Mouse (Mus musculus) forebrain, postnatal 0 days (tissue): Measurements from ENCODE around the gene Actr6. TPM values are rescaled to one million over a fixed set of nuclear protein-coding genes. Genes with fewer than 3 reads are reported as not detected.
"Not testable (repeated sequence)": the region's sequence is repeated elsewhere in the genome, so short reads cannot be mapped to it uniquely, and the experiment has no call there.

Experiments
- ATAC-seq: fragments of 200-750 bp; cut with Nextera tagmentation; 2 replicates; pipeline ENCODE4 v1.8.0; 2017; ENCODE audit warnings: mild to moderate bottlenecking, moderate library complexity
- DNase-seq: peaks from one replicate; pipeline ENCODE4 v3.0.0-alpha.2; 2015
- H3K27ac ChIP-seq: fragments of 300-500 bp; sonication (generic); 2 replicates; pipeline ENCODE4 v1.5.1; 2014; ENCODE audit warnings: low read depth, mild to moderate bottlenecking, antibody characterized with exemption, low read length, moderate library complexity, mixed read lengths
- H3K27me3 ChIP-seq: fragments of 300-500 bp; sonication (generic); 2 replicates; pipeline ENCODE4 v1.6.1; 2014; ENCODE audit warnings: mild to moderate bottlenecking, low read length, mixed read lengths; ENCODE audit not compliant: insufficient read depth
- H3K36me3 ChIP-seq: fragments of 300-500 bp; sonication (generic); 2 replicates; pipeline ENCODE4 v1.6.1; 2014; ENCODE audit warnings: mild to moderate bottlenecking, moderate library complexity; ENCODE audit not compliant: insufficient read depth
- H3K4me1 ChIP-seq: fragments of 300-500 bp; sonication (generic); 2 replicates; pipeline ENCODE4 v1.6.1; 2014; ENCODE audit warnings: antibody characterized with exemption; ENCODE audit not compliant: insufficient read depth
- H3K4me2 ChIP-seq: fragments of 300-500 bp; sonication (generic); 2 replicates; pipeline ENCODE4 v1.6.1; 2014; ENCODE audit warnings: low read depth, mild to moderate bottlenecking, moderate library complexity
- H3K4me3 ChIP-seq: fragments of 300-500 bp; sonication (generic); 2 replicates; pipeline ENCODE4 v1.5.1; 2014; ENCODE audit warnings: low read depth, low read length, mixed read lengths
- H3K9ac ChIP-seq: fragments of 300-500 bp; sonication (generic); 2 replicates; pipeline ENCODE4 v1.6.1; 2014; ENCODE audit warnings: mild to moderate bottlenecking
- H3K9me3 ChIP-seq: fragments of 300-500 bp; sonication (generic); 2 replicates; pipeline ENCODE4 v1.6.1; 2016; ENCODE audit warnings: low read length
- CTCF ChIP-seq: sonication (generic); IDR thresholded peaks from 2 replicates; pipeline ENCODE4 v1.5.1; 2016; ENCODE audit warnings: antibody characterized with exemption, control low read depth, low read depth
- WGBS: fragments of 180-500 bp; shearing (Covaris S2); extraction: QIAGEN DNeasy Blood & Tissue Kit; methylation state at CpG from one replicate; pipeline ENCODE4 v1.1.7; 2014; 5-methylcytosine and 5-hydroxymethylcytosine counted together
- polyA plus RNA-seq: library from polyadenylated mRNA; unstranded; fragments of >200 nt; fragmentation: Nextera tagmentation; extraction: Ambion mirVana; gene quantifications from 2 replicates; pipeline ENCODE4 v1.2.1, GENCODE M21; 2015
- total RNA-seq: library from RNA; depleted of rRNA; stranded (reverse); fragments of >200 nt; gene quantifications from 2 replicates; pipeline ENCODE4 v1.2.3, GENCODE M21; 2014

Actr6 gene
- total and polyA plus RNA-seq, 2 experiments from 2014 or later = 48.8 to 67.9 TPM

DNA sequence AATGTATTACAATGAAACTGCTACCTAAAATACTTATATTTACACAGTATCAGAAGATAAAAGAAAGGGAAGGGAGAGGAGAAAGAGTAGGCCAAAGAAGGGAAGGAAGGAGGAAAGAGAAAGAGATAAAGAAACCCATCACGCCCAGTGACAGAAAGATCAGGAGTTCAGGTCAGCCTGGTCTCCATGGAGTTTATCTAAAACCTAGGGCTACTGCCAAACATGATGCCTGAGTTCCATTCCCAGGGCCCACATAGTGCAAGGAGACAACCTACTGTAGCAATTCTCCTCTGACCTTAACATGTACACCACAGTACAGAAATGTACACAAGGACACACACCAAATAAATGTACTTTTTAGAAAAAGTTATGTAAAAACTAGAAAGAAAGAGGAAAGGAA lies 49.9 kb downstream of the Actr6 start:
- DNase-seq = no peak
- Histone ChIP-seq H3K27me3 (no peaks in the 10 kb centered on the region), H3K36me3 (no peaks in the 10 kb centered on the region; the same call in 1 of the 2 replicates), H3K4me3 (no peak overlapping the region), H3K9me3 (no peaks in the 10 kb centered on the region), H3K27ac (no peak overlapping the region), H3K9ac (no peak overlapping the region), H3K4me1 (peaks cover 10% of the 10 kb centered on the region; the same call in 1 of the 2 replicates), H3K4me2 (no peak overlapping the region)
- no peak for TF ChIP-seq CTCF
- 100% methylated on average over 1 of the region's 1 CpGs for WGBS
- ATAC-seq = no peak

DNA sequence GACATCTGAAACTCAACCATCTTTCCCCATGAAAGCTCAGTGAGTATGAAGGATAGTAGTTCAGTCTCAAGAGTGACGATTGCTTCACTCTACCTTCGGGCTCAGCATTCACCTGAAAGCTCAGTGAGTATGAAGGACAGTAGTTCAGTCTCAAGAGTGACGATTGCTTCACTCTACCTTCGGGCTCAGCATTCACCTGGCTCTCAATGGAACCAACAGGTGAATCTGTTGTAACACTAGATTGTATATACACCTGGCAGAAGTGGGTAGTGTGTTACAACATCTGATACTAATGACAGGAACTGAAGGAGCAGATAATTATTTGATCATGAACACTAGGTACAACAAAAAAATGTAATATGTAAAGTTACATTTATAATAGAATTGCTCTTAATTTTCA lies 50.4 kb downstream of the Actr6 start:
- DNase-seq (no peak), ATAC-seq (no peak)
- no peak for TF ChIP-seq CTCF
- Histone ChIP-seq H3K9ac (no peak overlapping the region), H3K36me3 (no peaks in the 10 kb centered on the region; the same call in 1 of the 2 replicates), H3K4me1 (peaks cover 10% of the 10 kb centered on the region; the same call in 1 of the 2 replicates), H3K27me3 (no peaks in the 10 kb centered on the region), H3K27ac (no peak overlapping the region), H3K4me3 (no peak overlapping the region), H3K4me2 (no peak overlapping the region), H3K9me3 (no peaks in the 10 kb centered on the region)
- WGBS = 94% methylated on average over 4 of the region's 4 CpGs

DNA sequence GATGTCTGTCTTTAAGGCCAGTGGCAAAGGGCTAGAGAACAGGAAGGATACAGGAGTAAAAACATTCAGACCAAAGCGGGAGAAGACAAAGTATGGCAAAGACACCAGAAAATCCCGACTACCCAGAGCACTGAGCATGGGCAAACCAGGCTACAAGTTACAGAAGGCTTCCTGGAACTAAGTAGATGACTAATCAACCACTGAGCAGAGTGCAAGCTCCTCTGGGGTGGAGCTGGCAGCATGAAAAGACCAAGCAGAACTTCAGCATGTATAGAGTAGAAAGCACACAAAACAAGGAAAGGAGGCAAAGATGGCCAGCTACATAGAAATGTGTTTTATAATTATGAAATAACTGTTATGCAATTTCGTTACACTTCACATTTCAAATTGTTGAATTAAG lies 51.6 kb downstream of the Actr6 start:
- Histone ChIP-seq H3K4me3 (no peak overlapping the region), H3K36me3 (no peaks in the 10 kb centered on the region; the same call in 1 of the 2 replicates), H3K4me1 (peaks cover 10% of the 10 kb centered on the region; the same call in 1 of the 2 replicates), H3K27ac (no peak overlapping the region), H3K27me3 (no peaks in the 10 kb centered on the region), H3K9me3 (no peaks in the 10 kb centered on the region), H3K4me2 (no peak overlapping the region), H3K9ac (no peak overlapping the region)
- ATAC-seq (no peak), DNase-seq (no peak)
- no peak for TF ChIP-seq CTCF
- 90% methylated on average over 3 of the region's 3 CpGs for WGBS

DNA sequence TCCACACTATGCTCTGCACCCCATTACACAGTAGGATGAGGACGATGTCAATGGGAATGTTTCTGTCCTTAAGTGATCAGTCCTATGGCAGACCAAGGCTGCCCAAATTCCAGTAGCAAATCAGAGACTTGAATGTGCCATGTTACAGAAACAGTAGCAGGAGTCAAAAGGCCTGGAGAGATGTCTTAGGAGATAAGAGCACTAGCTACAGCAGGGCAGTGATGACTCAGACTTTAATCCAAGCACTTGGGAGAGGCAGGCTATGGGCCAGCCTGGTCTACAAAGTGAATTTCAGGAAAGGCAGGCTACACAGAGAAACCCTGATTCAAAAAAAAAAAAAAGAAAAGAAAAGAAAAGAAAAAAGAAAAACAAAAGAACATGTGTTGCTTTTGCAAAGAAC lies 52.6 kb downstream of the Actr6 start:
- Histone ChIP-seq H3K4me1 (peaks cover 9% of the 10 kb centered on the region; the same call in 1 of the 2 replicates), H3K9me3 (no peaks in the 10 kb centered on the region), H3K27ac (no peak overlapping the region), H3K36me3 (no peaks in the 10 kb centered on the region; the same call in 1 of the 2 replicates), H3K9ac (no peak overlapping the region), H3K27me3 (no peaks in the 10 kb centered on the region), H3K4me2 (no peak overlapping the region), H3K4me3 (no peak overlapping the region)
- ATAC-seq = no peak
- 76% methylated on average over 1 of the region's 1 CpGs for WGBS
- no peak for TF ChIP-seq CTCF
- DNase-seq = no peak

DNA sequence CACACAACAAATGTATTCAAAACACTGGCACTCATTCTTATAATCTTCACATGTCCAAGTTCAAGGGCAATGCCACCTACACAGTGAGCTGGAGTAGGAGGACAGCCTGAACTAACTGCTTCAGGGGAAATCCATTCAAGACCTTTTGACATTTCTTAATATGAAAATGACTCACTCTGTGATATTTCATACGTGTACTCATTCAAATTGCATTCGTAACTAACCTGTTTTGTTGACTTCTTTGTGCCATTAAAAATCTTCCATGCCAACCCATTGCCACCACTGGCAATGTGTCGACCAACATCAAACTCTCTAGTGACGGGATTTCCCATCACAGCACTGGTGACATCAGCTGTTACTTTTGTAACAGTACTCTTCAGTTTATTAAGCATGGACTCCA lies 54.0 kb downstream of the Actr6 start:
- Histone ChIP-seq H3K27ac (no peak overlapping the region), H3K4me1 (no peaks in the 10 kb centered on the region), H3K4me3 (no peak overlapping the region), H3K9ac (no peak overlapping the region), H3K4me2 (no peak overlapping the region), H3K27me3 (no peaks in the 10 kb centered on the region), H3K36me3 (no peaks in the 10 kb centered on the region; the same call in 1 of the 2 replicates), H3K9me3 (no peaks in the 10 kb centered on the region)
- ATAC-seq (no peak), DNase-seq (no peak)
- no peak for TF ChIP-seq CTCF
- 94% methylated on average over 4 of the region's 4 CpGs for WGBS

DNA sequence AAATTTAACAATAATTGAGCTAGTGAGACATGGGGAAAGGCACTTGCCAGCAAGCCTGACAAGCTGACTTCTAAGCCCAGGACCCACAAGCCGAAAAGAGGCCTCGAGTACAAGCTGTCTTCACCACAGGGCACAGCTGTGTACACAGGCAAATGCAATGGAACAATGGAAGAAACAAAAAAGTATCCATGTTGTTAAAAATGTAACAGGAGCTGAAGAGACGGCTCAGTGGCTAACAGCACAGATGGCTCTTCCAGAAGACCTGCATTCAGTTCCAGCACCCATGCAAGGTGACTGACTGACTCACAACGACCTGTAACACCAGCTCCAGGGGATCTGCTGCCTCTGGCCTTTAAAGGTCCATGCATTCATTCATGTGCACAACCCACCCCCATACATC lies 55.5 kb downstream of the Actr6 start:
- no peak overlapping the region for H3K9ac ChIP-seq
- H3K4me1 ChIP-seq = no peaks in the 10 kb centered on the region
- ATAC-seq = no peak
- no peak overlapping the region for H3K4me2 ChIP-seq
- no peaks in the 10 kb centered on the region for H3K27me3 ChIP-seq
- no peak for DNase-seq
- no peak overlapping the region for H3K4me3 ChIP-seq
- H3K27ac ChIP-seq = no peak overlapping the region
- 28% methylated on average over 4 of the region's 4 CpGs for WGBS
- TF ChIP-seq CTCF = no peak
- peaks cover 3% of the 10 kb centered on the region; the same call in 1 of the 2 replicates for H3K36me3 ChIP-seq
- no peaks in the 10 kb centered on the region for H3K9me3 ChIP-seq

DNA sequence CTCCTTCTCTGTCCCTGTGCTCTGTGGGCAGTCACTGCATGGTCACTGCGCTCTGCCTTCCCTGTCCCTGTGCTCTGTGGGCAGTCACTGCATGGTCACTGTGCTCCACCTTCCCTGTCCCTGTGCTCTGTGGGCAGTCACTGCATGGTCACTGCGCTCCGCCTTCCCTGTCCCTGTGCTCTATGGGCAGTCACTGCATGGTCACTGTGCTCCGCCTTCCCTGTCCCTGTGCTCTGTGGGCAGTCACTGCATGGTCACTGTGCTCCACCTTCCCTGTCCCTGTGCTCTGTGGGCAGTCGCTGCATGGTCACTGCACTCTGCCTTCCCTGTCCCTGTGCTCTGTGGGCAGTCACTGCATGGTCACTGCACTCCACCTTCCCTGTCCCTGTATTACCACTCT lies 61.7 kb downstream of the Actr6 start:
- H3K36me3 ChIP-seq, H3K27me3 ChIP-seq, H3K9ac ChIP-seq, H3K27ac ChIP-seq, H3K4me3 ChIP-seq, H3K9me3 ChIP-seq, H3K4me1 ChIP-seq, H3K4me2 ChIP-seq, ATAC-seq, DNase-seq: not testable (repeated sequence)
- 94% methylated on average over 5 of the region's 5 CpGs for WGBS
